Mouse (Mus musculus) brain, embryonic 18.5 days (tissue): Measurements from ENCODE around the gene Nxpe2.

Experiments used
- DNase-seq: peaks from one replicate; pipeline ENCODE4 v3.0.0-alpha.2; 2012; ENCODE audit warnings: low read depth, low spot score

The Nxpe2 gene

DNA sequence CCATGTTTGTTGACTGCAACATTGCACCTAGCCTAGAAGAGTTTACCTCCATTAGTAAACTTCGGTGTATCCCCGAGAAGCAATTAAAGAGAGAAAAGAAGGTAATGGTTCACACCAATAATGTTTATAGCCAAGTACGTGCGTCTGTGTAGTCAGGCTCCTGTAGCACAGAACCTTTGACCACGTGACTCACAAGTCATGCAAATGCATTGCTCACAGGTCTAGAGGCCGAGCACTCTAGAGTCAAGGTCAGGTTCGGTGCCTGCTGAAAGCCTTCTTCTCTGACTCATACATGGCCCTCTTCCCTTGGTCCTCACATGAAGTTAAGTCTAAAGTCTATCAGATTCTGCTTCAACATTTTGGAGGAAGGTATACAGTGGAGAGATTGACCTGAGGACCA lies 54.3 kb downstream of the Nxpe2 start:
- DNase-seq = no peak

DNA sequence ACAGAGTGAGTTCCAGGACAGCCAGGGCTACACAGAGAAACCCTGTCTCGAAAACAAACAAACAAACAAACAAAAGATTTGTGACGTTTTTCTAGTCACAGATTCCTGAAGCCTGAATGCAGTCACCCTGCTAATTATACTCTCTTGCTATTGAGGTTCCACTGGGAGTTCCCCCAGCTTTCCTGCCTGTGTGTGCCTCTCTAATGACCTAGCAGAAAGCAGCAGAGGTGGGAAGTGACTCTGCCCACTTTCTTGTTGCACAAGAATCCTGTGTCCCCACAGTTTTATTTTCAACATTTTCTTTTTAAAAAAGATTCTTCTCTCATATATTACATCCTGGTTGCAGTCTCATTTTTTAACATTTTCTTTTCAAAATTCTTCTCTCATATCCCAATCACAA lies 58.5 kb downstream of the Nxpe2 start:
- DNase-seq = no peak

DNA sequence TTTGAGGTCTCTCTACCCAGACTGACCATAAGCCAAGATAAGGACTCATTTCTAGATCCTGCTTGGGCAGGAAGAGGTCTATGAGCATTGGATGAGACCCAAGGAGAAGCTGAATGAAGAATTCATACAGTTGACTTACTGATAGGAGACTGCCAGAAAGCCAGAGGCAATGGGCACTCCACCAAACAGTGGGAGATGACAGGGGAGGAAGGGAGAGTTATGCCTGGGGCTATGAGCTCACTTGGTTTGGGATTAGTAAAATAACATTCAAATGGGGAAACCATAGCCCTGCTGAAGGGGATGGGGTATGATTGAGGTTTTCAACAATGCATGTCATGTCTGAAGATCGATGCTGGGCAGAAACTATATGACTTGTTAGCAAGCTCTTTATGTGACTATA lies 63.0 kb downstream of the Nxpe2 start:
- DNase-seq = no peak

- DNase-seq = no peak
Observed at GRCm38 (mm10) chr9:48284221-48284620, 69.0 kb downstream of the Nxpe2 start.

GRCm38 (mm10) chr9:48276831-48277230 lies 76.4 kb downstream of the Nxpe2 start:
- no peak for DNase-seq
